Mouse (Mus musculus): ENCODE data around the gene Il2ra. TPM values are rescaled to one million over a fixed set of nuclear protein-coding genes. Genes with fewer than 3 reads are reported as not detected.

Gene Il2ra
- total RNA-seq, 2 experiments from 2014 or later = 0.69 to 1.3 TPM

Other genes with a start within 250 kb of the Il2ra start
- 10 to 100 TPM; 11.9 to 14.5 TPM for gene Pfkfb3, start 88.7 kb upstream of the Il2ra start, total RNA-seq (2021)
- gene Rbm17, start 38.7 kb upstream of the Il2ra start, total RNA-seq (2021) = 10 to 100 TPM; 59.4 to 62.5 TPM
- not detected for gene Gm17490, start 16.5 kb upstream of the Il2ra start, total RNA-seq (2021)
- 10 to 100 TPM; 34.1 to 38.4 TPM for gene Il15ra, start 62.5 kb downstream of the Il2ra start, total RNA-seq (2021)
- gene Fbh1, start 134.8 kb downstream of the Il2ra start, total RNA-seq (2021) = 10 to 100 TPM; 72.5 to 84.1 TPM
- gene Ankrd16, start 135.1 kb downstream of the Il2ra start, total RNA-seq (2021) = 10 to 100 TPM; 24.7 to 30.1 TPM

Data from heart, postnatal 14 days (tissue).